Mouse (Mus musculus) hindbrain, embryonic 11.5 days (tissue): Measurements from ENCODE around the gene Armc9. TPM values are rescaled to one million over a fixed set of nuclear protein-coding genes. Genes with fewer than 3 reads are reported as not detected.

Experiments
- ATAC-seq: fragments of 200-750 bp; cut with Nextera tagmentation; 2 replicates; pipeline ENCODE4 v1.8.0; 2017; ENCODE audit warnings: mild to moderate bottlenecking, moderate TSS enrichment, moderate library complexity; ENCODE audit not compliant: low FRiP score
- DNase-seq: peaks from one replicate; pipeline ENCODE4 v3.0.0-alpha.2; 2015; ENCODE audit warnings: low spot score
- H3K27ac ChIP-seq: fragments of 300-500 bp; sonication (generic); 2 replicates; pipeline ENCODE4 v1.5.1; 2014; ENCODE audit warnings: mild to moderate bottlenecking, low read depth, low read length
- H3K27me3 ChIP-seq: fragments of 300-500 bp; sonication (generic); 2 replicates; pipeline ENCODE4 v1.6.1; 2014; ENCODE audit warnings: mild to moderate bottlenecking, low read length, moderate library complexity, mixed read lengths; ENCODE audit not compliant: control insufficient read depth, insufficient read depth
- H3K36me3 ChIP-seq: fragments of 300-500 bp; sonication (generic); 2 replicates; pipeline ENCODE4 v1.6.1; 2014; ENCODE audit warnings: mild to moderate bottlenecking, low read length, moderate library complexity, mixed read lengths; ENCODE audit not compliant: control insufficient read depth, insufficient read depth
- H3K4me1 ChIP-seq: fragments of 300-500 bp; sonication (generic); replicated peaks from 2 replicates; pipeline ENCODE4 v1.6.1; 2014; ENCODE audit warnings: low read length, mixed read lengths; ENCODE audit not compliant: control insufficient read depth, insufficient read depth
- H3K4me2 ChIP-seq: fragments of 300-500 bp; sonication (generic); replicated peaks from 2 replicates; pipeline ENCODE4 v1.6.1; 2014; ENCODE audit warnings: mild to moderate bottlenecking, low read depth, low read length
- H3K4me3 ChIP-seq: fragments of 300-500 bp; sonication (generic); 2 replicates; pipeline ENCODE4 v1.5.1; 2014; ENCODE audit warnings: low read depth, low read length
- H3K9ac ChIP-seq: fragments of 300-500 bp; sonication (generic); 2 replicates; pipeline ENCODE4 v1.6.1; 2014; ENCODE audit warnings: low read depth, low read length
- H3K9me3 ChIP-seq: fragments of 300-500 bp; sonication (generic); 2 replicates; pipeline ENCODE4 v1.6.1; 2016; ENCODE audit warnings: low read length; ENCODE audit not compliant: control insufficient read depth
- WGBS: fragments of 180-500 bp; shearing (Covaris S2); extraction: QIAGEN DNeasy Blood & Tissue Kit; methylation state at CpG from one replicate; pipeline ENCODE4 v1.1.7; 2014; 5-methylcytosine and 5-hydroxymethylcytosine counted together
- polyA plus RNA-seq: library from polyadenylated mRNA; unstranded; fragments of >200 nt; fragmentation: Nextera tagmentation; extraction: Ambion mirVana; gene quantifications from 2 replicates; pipeline ENCODE4 v1.2.1, GENCODE M21; 2014

Armc9 gene
- polyA plus RNA-seq, 1 experiment from 2014 or later: 33.9 TPM

- Histone ChIP-seq H3K27me3 (no peaks in the 10 kb centered on the region), H3K36me3 (no peaks in the 10 kb centered on the region), H3K9me3 (no peaks in the 10 kb centered on the region), H3K4me3 (no peak overlapping the region), H3K4me2 (no peak overlapping the region), H3K4me1 (no peaks in the 10 kb centered on the region), H3K9ac (no peak overlapping the region), H3K27ac (no peak overlapping the region)
- no peak for DNase-seq
- 71% methylated on average over 7 of the region's 7 CpGs for WGBS
- no peak for ATAC-seq
These were observed 109.2 kb downstream of the Armc9 start for GRCm38 (mm10) chr1:86263564-86264339.

- H3K9me3 ChIP-seq: no peaks in the 10 kb centered on the region
- no peak overlapping the region for H3K4me2 ChIP-seq
- DNase-seq (no peak), ATAC-seq (no peak)
- no peaks in the 10 kb centered on the region for H3K27me3 ChIP-seq
- no peaks in the 10 kb centered on the region for H3K4me1 ChIP-seq
- H3K36me3 ChIP-seq: no peaks in the 10 kb centered on the region
- H3K27ac ChIP-seq: no peak overlapping the region
- no peak overlapping the region for H3K9ac ChIP-seq
- WGBS: 74% methylated on average over 3 of the region's 3 CpGs
- no peak overlapping the region for H3K4me3 ChIP-seq
These were observed 110.5 kb downstream of the Armc9 start for GRCm38 (mm10) chr1:86265060-86265459.

GRCm38 (mm10) chr1:86268492-86269189 is 114.1 kb downstream of the Armc9 start:
- no peak overlapping the region for H3K27ac ChIP-seq
- 90% methylated on average over 9 of the region's 9 CpGs for WGBS
- H3K27me3 ChIP-seq: no peaks in the 10 kb centered on the region
- no peak overlapping the region for H3K9ac ChIP-seq
- no peak overlapping the region for H3K4me2 ChIP-seq
- H3K36me3 ChIP-seq: no peaks in the 10 kb centered on the region
- no peaks in the 10 kb centered on the region for H3K4me1 ChIP-seq
- no peak for ATAC-seq
- H3K9me3 ChIP-seq: no peaks in the 10 kb centered on the region
- no peak overlapping the region for H3K4me3 ChIP-seq
- no peak for DNase-seq

DNA sequence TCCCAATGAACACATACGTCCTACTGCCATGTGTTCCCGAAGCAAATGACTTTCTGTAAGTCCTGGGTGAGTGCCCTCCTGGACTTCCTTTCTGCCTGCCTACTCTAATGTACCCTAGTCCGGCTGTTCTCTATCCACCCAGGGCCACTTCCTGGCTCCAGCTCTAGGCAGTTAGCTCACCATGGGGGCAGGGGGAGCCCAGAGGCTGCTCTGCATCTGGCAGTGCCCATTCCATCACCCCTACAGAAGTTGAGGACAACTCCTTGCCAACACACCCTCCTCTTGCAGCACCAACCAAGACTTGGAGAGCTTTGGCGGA is 114.6 kb downstream of the Armc9 start:
- H3K9me3 ChIP-seq: no peaks in the 10 kb centered on the region
- no peak for DNase-seq
- H3K4me1 ChIP-seq: no peaks in the 10 kb centered on the region
- no peak for ATAC-seq
- no peak overlapping the region for H3K4me3 ChIP-seq
- WGBS: 86% methylated on average over 4 of the region's 4 CpGs
- H3K4me2 ChIP-seq: no peak overlapping the region
- H3K9ac ChIP-seq: no peak overlapping the region
- no peak overlapping the region for H3K27ac ChIP-seq
- H3K36me3 ChIP-seq: no peaks in the 10 kb centered on the region
- H3K27me3 ChIP-seq: no peaks in the 10 kb centered on the region

DNA sequence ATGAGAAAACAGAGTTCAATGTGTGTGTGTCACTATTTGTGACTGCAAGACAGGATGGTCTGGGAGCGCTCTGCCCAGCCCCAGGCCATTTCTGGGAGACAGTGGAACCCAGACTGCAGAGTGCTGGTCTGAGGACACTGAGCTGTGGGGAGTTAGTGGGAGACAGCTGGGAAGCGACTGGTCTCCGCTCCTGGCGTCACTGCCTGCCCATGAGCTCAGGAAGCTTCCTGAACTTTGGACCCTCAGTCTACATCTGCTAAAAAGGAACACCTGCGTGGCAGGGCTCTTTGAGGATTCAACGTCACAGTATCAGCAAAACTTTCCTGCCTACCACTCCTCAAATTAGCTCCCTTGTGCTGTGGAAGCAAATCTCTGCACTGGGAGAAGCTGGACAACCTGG is 117.1 kb downstream of the Armc9 start:
- no peak overlapping the region for H3K4me3 ChIP-seq
- no peak overlapping the region for H3K4me2 ChIP-seq
- H3K27ac ChIP-seq: no peak overlapping the region
- H3K4me1 ChIP-seq: no peaks in the 10 kb centered on the region
- H3K36me3 ChIP-seq: no peaks in the 10 kb centered on the region
- ATAC-seq (no peak), DNase-seq (no peak)
- H3K27me3 ChIP-seq: no peaks in the 10 kb centered on the region
- WGBS: 77% methylated on average over 6 of the region's 6 CpGs
- H3K9ac ChIP-seq: no peak overlapping the region
- no peaks in the 10 kb centered on the region for H3K9me3 ChIP-seq

DNA sequence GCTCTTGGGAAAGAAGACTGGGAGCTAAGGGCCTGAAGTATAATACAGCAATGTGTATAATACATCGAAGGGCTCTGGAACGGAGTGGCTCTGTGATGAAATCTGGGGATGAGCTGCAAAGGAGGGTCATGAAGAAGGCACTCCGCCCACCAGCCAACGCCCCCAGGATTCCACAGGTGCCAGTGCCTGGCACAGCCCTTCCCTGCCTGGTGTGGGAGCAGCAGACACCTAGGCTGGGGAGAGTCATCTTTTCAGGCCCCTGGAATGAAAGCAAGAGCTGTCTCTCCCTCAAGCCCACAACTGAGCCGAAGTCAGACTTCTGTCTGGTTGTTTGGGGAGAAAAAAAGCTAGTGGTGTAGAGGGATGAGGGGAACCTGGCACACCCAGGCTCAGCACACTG is 122.5 kb downstream of the Armc9 start:
- no peak for ATAC-seq
- Histone ChIP-seq H3K27me3 (no peaks in the 10 kb centered on the region), H3K9me3 (no peaks in the 10 kb centered on the region), H3K27ac (no peak overlapping the region), H3K4me2 (no peak overlapping the region), H3K4me1 (no peaks in the 10 kb centered on the region), H3K9ac (no peak overlapping the region), H3K4me3 (no peak overlapping the region), H3K36me3 (no peaks in the 10 kb centered on the region)
- WGBS: 89% methylated on average over 5 of the region's 5 CpGs
- no peak for DNase-seq

DNA sequence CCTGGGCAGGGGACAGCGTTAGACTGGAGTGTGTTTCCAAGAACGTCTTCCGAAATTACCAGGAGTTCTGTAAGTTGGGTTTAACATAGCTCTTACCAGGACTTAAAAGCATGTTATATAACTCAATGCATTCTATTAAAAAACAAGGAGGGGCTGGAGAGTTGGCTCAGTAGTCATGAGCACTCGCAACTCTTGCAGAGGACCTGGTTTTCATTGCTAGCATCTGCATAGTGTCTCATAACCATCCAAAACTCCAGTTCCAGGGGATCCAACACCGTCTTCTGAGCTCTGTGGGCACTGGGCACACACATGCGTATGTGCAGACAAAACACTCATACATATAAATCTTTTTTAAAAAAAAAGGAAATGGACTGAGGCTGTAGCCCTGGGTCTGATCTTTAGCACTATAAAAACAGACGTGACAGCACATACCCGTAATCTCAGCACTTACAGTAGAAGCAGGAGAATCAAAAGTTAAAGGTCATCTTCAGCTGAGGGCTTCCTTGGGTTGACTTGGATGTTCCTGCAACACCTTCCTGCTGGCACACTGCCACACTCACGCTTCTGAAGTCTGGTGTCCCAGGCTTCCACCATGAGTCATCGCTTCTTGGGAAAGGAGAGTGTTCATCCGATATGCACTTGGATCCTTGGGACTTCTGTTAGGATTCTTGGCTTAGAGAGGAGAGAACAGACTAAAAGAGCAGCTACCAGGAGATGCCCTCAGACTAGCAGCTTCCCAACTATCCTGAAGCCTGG is 127.4 kb downstream of the Armc9 start:
- Histone ChIP-seq H3K4me2 (no peak overlapping the region), H3K27me3 (no peaks in the 10 kb centered on the region), H3K4me3 (no peak overlapping the region), H3K4me1 (no peaks in the 10 kb centered on the region), H3K36me3 (no peaks in the 10 kb centered on the region), H3K27ac (no peak overlapping the region), H3K9ac (no peak overlapping the region), H3K9me3 (no peaks in the 10 kb centered on the region)
- ATAC-seq (no peak), DNase-seq (no peak)
- 92% methylated on average over 11 of the region's 11 CpGs for WGBS

DNA sequence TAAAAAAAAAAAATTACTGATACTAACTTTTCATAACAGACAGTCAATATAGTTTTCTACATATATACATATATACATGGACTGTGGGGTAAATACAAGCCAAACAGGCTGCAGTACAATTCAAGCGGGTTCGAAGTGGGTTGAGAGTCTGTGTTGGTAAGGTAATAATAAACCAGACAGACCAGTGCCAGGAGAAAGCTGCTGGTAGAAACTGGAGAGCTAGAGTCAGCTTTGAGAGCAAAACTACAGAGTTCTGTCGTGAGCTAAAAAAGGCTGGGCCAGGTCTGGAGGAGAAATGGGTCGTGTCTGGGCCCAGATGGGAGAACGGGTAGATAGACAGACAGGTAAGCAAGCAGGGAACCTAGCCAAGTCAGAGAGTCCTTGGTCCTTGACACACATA is 129.5 kb downstream of the Armc9 start:
- H3K4me1 ChIP-seq: no peaks in the 10 kb centered on the region
- H3K9me3 ChIP-seq: no peaks in the 10 kb centered on the region
- no peak overlapping the region for H3K9ac ChIP-seq
- no peak overlapping the region for H3K4me2 ChIP-seq
- H3K27me3 ChIP-seq: no peaks in the 10 kb centered on the region
- ATAC-seq (no peak), DNase-seq (no peak)
- WGBS: 92% methylated on average over 5 of the region's 5 CpGs
- H3K27ac ChIP-seq: no peak overlapping the region
- no peaks in the 10 kb centered on the region for H3K36me3 ChIP-seq
- H3K4me3 ChIP-seq: no peak overlapping the region
